ENCODE assay signal across 11 mouse cellular contexts in the genomic region with DNA sequence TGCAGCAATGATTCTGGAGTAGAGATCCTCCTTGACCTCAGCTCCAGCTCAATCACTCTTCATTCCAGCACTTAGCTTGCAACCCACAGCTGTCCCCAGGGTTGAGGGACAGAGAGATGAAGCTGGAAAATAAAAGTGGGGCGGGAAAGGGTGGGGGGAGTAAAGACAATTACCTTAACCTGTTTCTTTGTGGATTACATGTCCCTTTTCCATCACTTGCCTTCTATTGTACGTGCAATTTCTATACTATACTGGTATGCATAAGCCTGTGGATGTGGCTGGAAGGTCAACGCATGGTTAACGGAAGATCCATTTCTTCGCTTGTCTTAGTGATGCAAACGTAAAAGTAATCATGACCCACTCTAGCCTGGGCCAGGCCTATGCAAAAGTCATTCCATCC. TPM values are rescaled to one million over a fixed set of nuclear protein-coding genes. Genes with fewer than 3 reads are reported as not detected.
A peak's percentile ranks its signal among the peaks of the same experiment; 100 is the strongest.
DNase-seq lines count a peak whose midpoint lies in the region; ATAC-seq and TF ChIP-seq lines count a peak whose summit lies in the region.
"Had no signal": no experiment of that assay in that cellular context is flagged by ENCODE, and none has a peak within 500 bp of the region (broad histone marks: within the 10 kb centered on the region; RNA-seq: fewer than 3 reads in every experiment).

Gene Hcrtr2 (minus strand): TSS at position 101 of the 400 bp plus-strand sequence.

- TF ChIP-seq POLR2A in cerebellum, adult 2 months (IDR thresholded peaks at IDR 0.05; ENCODE audit: borderline replicate concordance, insufficient read depth, low read length) = no peak

- no peak for DNase-seq in cerebellum, adult 2 months
- DNase-seq in cerebellum, adult 9-11 months = no peak
- no peak for DNase-seq in liver, embryonic 13.5 days
- no peak for DNase-seq in left cerebral cortex, postnatal 10 days (ENCODE audit: extremely low spot score in 1 of 2, low spot score in 2 of 2)
- no peak for DNase-seq in right cerebral cortex, adult 2 months (ENCODE audit: low spot score in 2 of 2)
- DNase-seq: cerebellum, adult 11 months; gastrocnemius, postnatal 25 days; lung, adult 2 months had no signal

- no peaks in the 10 kb centered on the region for H3K4me1 ChIP-seq in cerebellum, adult 2 months (ENCODE audit: control insufficient read depth, insufficient read depth, low read length)
- no peaks in the 10 kb centered on the region for H3K4me1 ChIP-seq in megakaryocyte, embryonic 14.5 days
- no peaks in the 10 kb centered on the region for H3K4me1 ChIP-seq in liver, embryonic 13.5 days (replicated peaks)
- H3K4me1 ChIP-seq in stomach, embryonic 16.5 days (ENCODE audit: control insufficient read depth, insufficient read depth, low read length) = peaks cover 8% of the 10 kb centered on the region

- intact Hi-C loops in left cerebral cortex, postnatal 10 days (cut with DNase I) = no loop called here

- WGBS in cerebellum, adult 2 months = 86% methylated on average over 6 of the region's 6 CpGs
- 74% methylated on average over 6 of the region's 6 CpGs for WGBS in liver, embryonic 13.5 days (ENCODE audit: insufficient replicate concordance)
- 72% methylated on average over 6 of the region's 6 CpGs for WGBS in stomach, embryonic 16.5 days

- H3K27me3 ChIP-seq in cerebellum, adult 2 months (ENCODE audit: control insufficient read depth, insufficient read depth, low read length) = no peaks in the 10 kb centered on the region; the same call in 1 of the 2 replicates
- peaks cover 21% of the 10 kb centered on the region for H3K27me3 ChIP-seq in megakaryocyte, embryonic 14.5 days (replicated peaks)
- peaks cover 28% of the 10 kb centered on the region for H3K27me3 ChIP-seq in liver, embryonic 13.5 days
- H3K27me3 ChIP-seq in stomach, embryonic 16.5 days (ENCODE audit: control insufficient read depth, insufficient read depth, low read length) = peaks cover 10% of the 10 kb centered on the region

- ATAC-seq in megakaryocyte, adult 5-6 weeks (ENCODE audit: poor library complexity, severe bottlenecking) = no peak
- ATAC-seq in liver, embryonic 13.5 days (ENCODE audit: low read depth) = no peak
- no peak for ATAC-seq in stomach, embryonic 16.5 days (ENCODE audit: insufficient read depth, low FRiP score)

- no peaks in the 10 kb centered on the region for H3K36me3 ChIP-seq in megakaryocyte, embryonic 14.5 days (replicated peaks; ENCODE audit: low read length)
- H3K36me3 ChIP-seq in liver, embryonic 13.5 days = no peaks in the 10 kb centered on the region
- no peaks in the 10 kb centered on the region for H3K36me3 ChIP-seq in stomach, embryonic 16.5 days (ENCODE audit: control insufficient read depth, insufficient read depth, low read length)

- peaks cover 14% of the 10 kb centered on the region for H3K9me3 ChIP-seq in megakaryocyte, embryonic 14.5 days
- no peaks in the 10 kb centered on the region for H3K9me3 ChIP-seq in liver, embryonic 13.5 days (replicated peaks)
- no peaks in the 10 kb centered on the region for H3K9me3 ChIP-seq in stomach, embryonic 16.5 days (replicated peaks; ENCODE audit: control insufficient read depth, low read length)

- no peak within 1 kb of the TSS for H3K27ac ChIP-seq in cerebellum, adult 2 months (ENCODE audit: insufficient read depth, low read length)
- no peak within 1 kb of the TSS for H3K27ac ChIP-seq in liver, embryonic 13.5 days
- no peak within 1 kb of the TSS for H3K27ac ChIP-seq in stomach, embryonic 16.5 days (ENCODE audit: low read length)

- no peak within 1 kb of the TSS for H3K9ac ChIP-seq in liver, embryonic 13.5 days
- peak within 1 kb of the TSS; percentile 43; the same call in 1 of the 2 replicates for H3K9ac ChIP-seq in stomach, embryonic 16.5 days (ENCODE audit: low read length)

- peak within 1 kb of the TSS; percentile 32 for H3K4me3 ChIP-seq in cerebellum, adult 2 months (replicated peaks; ENCODE audit: insufficient read depth, low read depth, low read length)
- peak within 1 kb of the TSS; percentile 38 for H3K4me3 ChIP-seq in megakaryocyte, embryonic 14.5 days (replicated peaks)
- peak within 1 kb of the TSS; percentile 16; the same call in 1 of the 2 replicates for H3K4me3 ChIP-seq in liver, embryonic 13.5 days (replicated peaks)
- H3K4me3 ChIP-seq in stomach, embryonic 16.5 days (replicated peaks; ENCODE audit: low read length) = peak within 1 kb of the TSS; percentile 47

- H3K4me2 ChIP-seq in liver, embryonic 13.5 days = peak within 1 kb of the TSS; percentile 43
- H3K4me2 ChIP-seq in stomach, embryonic 16.5 days (ENCODE audit: low read depth, low read length) = peak within 1 kb of the TSS; percentile 89

- no peak for TF ChIP-seq CTCF in cerebellum, adult 2 months (IDR thresholded peaks at IDR 0.05; ENCODE audit: borderline replicate concordance, insufficient read depth, low read depth, low read length)

RNA-seq across cellular contexts. Expression of gene Hcrtr2, which starts in this region (rescaled TPM):
- 1.6 and 2.5 TPM in 2 replicates for polyA plus RNA-seq in cerebellum, adult 2 months (2012; rRNA removed)
- not detected in 2 replicates for polyA plus RNA-seq in megakaryocyte, embryonic 14.5 days (2012; ENCODE audit: insufficient read depth, low replicate concordance)
- total RNA-seq in megakaryocyte, adult 5-6 weeks (2015) = not detected in 2 replicates
- total RNA-seq in megakaryocyte, adult 5-6 weeks (2017) = not detected in 2 replicates
- 0.05 TPM in 1 of 2 replicates, not detected in the other for polyA plus RNA-seq in liver, embryonic 13.5 days (2015; fragmentation: Nextera tagmentation; extraction: Ambion mirVana)
- 0.10 TPM in 1 of 2 replicates, not detected in the other for polyA plus RNA-seq in stomach, embryonic 16.5 days (2015; fragmentation: Nextera tagmentation; extraction: Ambion mirVana)
- total RNA-seq in left cerebral cortex, postnatal 10 days (2021) = 1 to 10 TPM; 2.8 to 4.7 TPM
- total RNA-seq: gastrocnemius, postnatal 25 days had no signal
